Mouse (Mus musculus) forebrain, embryonic 12.5 days (tissue): ENCODE data around the gene Tmem119. TPM values are rescaled to one million over a fixed set of nuclear protein-coding genes. Genes with fewer than 3 reads are reported as not detected.
A peak's percentile ranks its signal among the peaks of the same experiment; 100 is the strongest.
"Not testable (repeated sequence)": the region's sequence is repeated elsewhere in the genome, so short reads cannot be mapped to it uniquely, and the experiment has no call there.

ENCODE experiments used
- ATAC-seq: fragments of 200-750 bp; cut with Nextera tagmentation; 2 replicates; pipeline ENCODE4 v1.8.0; 2017; ENCODE audit warnings: moderate TSS enrichment; ENCODE audit not compliant: low FRiP score
- H3K27ac ChIP-seq: fragments of 300-500 bp; sonication (generic); 2 replicates; pipeline ENCODE4 v1.5.1; 2016; ENCODE audit warnings: mild to moderate bottlenecking
- H3K27me3 ChIP-seq: fragments of 300-500 bp; sonication (generic); 2 replicates; pipeline ENCODE4 v1.6.1; 2016; ENCODE audit warnings: mild to moderate bottlenecking
- H3K36me3 ChIP-seq: fragments of 300-500 bp; sonication (generic); replicated peaks from 2 replicates; pipeline ENCODE4 v1.6.1; 2016; ENCODE audit warnings: mild to moderate bottlenecking
- H3K4me1 ChIP-seq: fragments of 300-500 bp; sonication (generic); 2 replicates; pipeline ENCODE4 v1.6.1; 2016
- H3K4me2 ChIP-seq: fragments of 300-500 bp; sonication (generic); 2 replicates; pipeline ENCODE4 v1.6.1; 2016; ENCODE audit warnings: mild to moderate bottlenecking, moderate library complexity
- H3K4me3 ChIP-seq: fragments of 300-500 bp; sonication (generic); replicated peaks from 2 replicates; pipeline ENCODE4 v1.5.1; 2016; ENCODE audit warnings: mild to moderate bottlenecking
- H3K9ac ChIP-seq: fragments of 300-500 bp; sonication (generic); 2 replicates; pipeline ENCODE4 v1.6.1; 2016; ENCODE audit warnings: mild to moderate bottlenecking
- H3K9me3 ChIP-seq: fragments of 300-500 bp; sonication (generic); 2 replicates; pipeline ENCODE4 v1.6.1; 2016
- WGBS: fragments of 180-500 bp; shearing (Covaris S2); methylation state at CpG from one replicate; pipeline ENCODE4 v1.1.7; 2016; 5-methylcytosine and 5-hydroxymethylcytosine counted together
- polyA plus RNA-seq: library from polyadenylated mRNA; unstranded; fragments of >200 nt; fragmentation: Nextera tagmentation; extraction: Ambion mirVana; gene quantifications from 2 replicates; pipeline ENCODE4 v1.2.1, GENCODE M21; 2016

Tmem119 gene
- polyA plus RNA-seq, 1 experiment from 2014 or later, result 19.4 TPM

DNA sequence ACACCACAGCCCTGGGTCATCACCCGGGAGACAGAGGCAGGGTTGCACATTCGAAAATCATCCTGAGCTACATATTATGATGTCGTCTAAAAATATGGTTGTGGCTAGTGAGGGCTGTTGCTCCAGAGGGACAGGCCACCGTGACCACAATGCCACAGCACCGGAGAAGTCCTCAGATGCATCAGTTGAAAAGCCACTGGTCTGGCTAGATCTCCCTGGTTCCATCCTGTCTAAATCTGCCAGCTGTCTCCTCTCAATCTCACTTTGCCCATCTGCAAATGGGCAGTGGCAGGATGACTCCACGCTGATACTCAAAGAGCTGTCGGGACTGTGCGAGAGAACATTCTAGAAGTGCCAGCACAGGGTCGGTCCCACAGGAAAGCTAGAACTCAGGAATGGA, 1.8 kb downstream of the Tmem119 start:
- no peak for ATAC-seq
- H3K4me2 ChIP-seq, result no peak overlapping the region
- H3K27me3 ChIP-seq, result peaks cover 26% of the 10 kb centered on the region; the same call in 1 of the 2 replicates
- H3K9ac ChIP-seq, result no peak overlapping the region
- H3K9me3 ChIP-seq, result no peaks in the 10 kb centered on the region
- no peak overlapping the region for H3K27ac ChIP-seq
- no peak overlapping the region for H3K4me3 ChIP-seq
- H3K36me3 ChIP-seq, result no peaks in the 10 kb centered on the region
- peaks cover 27% of the 10 kb centered on the region for H3K4me1 ChIP-seq
- WGBS, result 88% methylated on average over 9 of the region's 9 CpGs

- Histone ChIP-seq H3K27ac (peak overlapping the region; percentile 27; the same call in 1 of the 2 replicates), H3K4me3 (no peak overlapping the region), H3K4me1 (peaks cover 27% of the 10 kb centered on the region), H3K9me3 (no peaks in the 10 kb centered on the region), H3K9ac (no peak overlapping the region), H3K27me3 (peaks cover 26% of the 10 kb centered on the region; the same call in 1 of the 2 replicates), H3K4me2 (peak overlapping the region; percentile 21), H3K36me3 (no peaks in the 10 kb centered on the region)
- no peak for ATAC-seq
- WGBS, result 16% methylated on average over 19 of the region's 19 CpGs
These were observed 3.0 kb downstream of the Tmem119 start for GRCm38 (mm10) chr5:113797149-113797882.

DNA sequence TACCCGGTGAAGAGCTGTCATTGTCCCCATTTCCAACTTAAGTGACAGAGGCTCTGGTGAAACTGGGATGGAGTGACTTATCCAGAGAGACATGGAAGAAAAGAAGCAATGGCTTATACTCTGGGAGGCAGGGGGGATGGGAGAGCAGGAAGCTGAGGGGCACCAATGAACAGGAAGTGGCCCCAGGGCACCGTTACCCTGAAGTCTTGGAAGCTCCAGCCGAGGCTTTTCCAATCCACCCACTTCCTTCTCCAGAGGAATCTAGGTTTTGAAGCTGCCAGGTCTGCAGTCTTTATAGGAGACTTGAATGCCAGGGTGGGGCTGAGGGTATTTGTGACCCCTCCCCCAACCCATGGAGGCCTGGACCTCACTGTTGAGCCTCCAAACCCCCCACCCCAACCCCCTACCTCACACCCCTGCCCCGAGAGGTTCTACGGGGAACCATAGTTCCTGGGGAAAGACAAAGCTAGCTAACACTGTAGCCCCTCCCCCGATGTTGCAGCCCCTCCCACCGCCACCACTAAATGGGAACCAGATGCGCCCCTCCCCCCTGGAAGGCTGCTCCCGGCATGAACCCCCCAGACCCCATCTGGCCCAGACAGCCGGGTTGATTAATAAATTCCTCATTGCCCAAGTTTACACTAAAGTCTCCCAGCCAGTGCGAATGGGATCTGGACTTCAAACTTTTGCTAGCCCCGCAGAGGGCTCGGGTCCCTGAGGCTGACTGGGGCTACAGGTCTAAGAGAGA, 3.7 kb downstream of the Tmem119 start:
- Histone ChIP-seq H3K4me3 (no peak overlapping the region), H3K27me3 (peaks cover 26% of the 10 kb centered on the region; the same call in 1 of the 2 replicates), H3K36me3 (no peaks in the 10 kb centered on the region), H3K27ac (peak overlapping the region; percentile 27; the same call in 1 of the 2 replicates), H3K4me2 (peak overlapping the region; percentile 21), H3K9ac (no peak overlapping the region), H3K9me3 (no peaks in the 10 kb centered on the region), H3K4me1 (peaks cover 27% of the 10 kb centered on the region)
- 9% methylated on average over 13 of the region's 13 CpGs for WGBS
- no peak for ATAC-seq

DNA sequence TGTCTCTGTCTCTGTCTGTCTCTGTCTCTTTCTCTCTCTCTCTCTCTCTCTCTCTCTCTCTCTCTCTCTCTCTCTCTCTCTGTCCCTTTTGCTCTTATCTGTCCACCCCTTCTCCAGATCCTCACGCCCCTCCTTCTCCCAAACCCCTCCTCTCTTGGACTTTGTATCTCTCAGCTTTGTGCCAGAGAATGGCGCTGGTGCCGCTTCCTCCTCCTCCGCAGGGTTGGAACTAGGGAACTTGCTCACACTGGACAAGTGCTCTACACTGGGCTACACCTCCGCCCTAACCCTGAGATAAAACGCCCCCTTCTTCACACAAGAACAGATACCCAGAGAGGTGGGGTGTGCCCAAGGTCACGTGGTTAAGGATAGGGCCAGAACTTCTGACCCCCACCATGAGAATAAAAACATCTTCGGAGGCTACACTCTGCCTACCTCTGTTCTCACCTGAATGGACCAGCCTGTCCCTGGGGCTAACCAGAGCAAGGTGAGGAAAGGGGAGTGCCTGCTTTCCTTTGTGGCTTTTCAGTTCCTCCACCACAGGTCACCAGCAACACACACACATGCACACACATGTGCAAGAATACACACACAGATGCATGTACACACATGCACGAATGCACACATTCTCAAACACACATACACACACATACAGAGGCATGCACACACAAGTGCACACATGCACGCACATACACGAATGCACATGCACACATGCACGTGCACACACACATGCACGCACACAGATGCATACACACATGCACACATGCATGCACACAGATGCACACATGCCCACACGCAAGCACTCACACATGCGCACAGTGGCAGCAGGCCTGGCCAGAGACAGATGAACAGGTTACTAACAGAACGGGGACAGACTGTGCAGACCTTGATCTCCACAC, 8.9 kb downstream of the Tmem119 start:
- Histone ChIP-seq H3K4me1 (peaks cover 15% of the 10 kb centered on the region), H3K4me2 (no peak overlapping the region), H3K4me3 (no peak overlapping the region), H3K9me3 (no peaks in the 10 kb centered on the region), H3K27me3 (no peaks in the 10 kb centered on the region), H3K9ac (no peak overlapping the region), H3K27ac (no peak overlapping the region), H3K36me3 (no peaks in the 10 kb centered on the region)
- WGBS, result 84% methylated on average over 16 of the region's 16 CpGs
- ATAC-seq, result no peak

DNA sequence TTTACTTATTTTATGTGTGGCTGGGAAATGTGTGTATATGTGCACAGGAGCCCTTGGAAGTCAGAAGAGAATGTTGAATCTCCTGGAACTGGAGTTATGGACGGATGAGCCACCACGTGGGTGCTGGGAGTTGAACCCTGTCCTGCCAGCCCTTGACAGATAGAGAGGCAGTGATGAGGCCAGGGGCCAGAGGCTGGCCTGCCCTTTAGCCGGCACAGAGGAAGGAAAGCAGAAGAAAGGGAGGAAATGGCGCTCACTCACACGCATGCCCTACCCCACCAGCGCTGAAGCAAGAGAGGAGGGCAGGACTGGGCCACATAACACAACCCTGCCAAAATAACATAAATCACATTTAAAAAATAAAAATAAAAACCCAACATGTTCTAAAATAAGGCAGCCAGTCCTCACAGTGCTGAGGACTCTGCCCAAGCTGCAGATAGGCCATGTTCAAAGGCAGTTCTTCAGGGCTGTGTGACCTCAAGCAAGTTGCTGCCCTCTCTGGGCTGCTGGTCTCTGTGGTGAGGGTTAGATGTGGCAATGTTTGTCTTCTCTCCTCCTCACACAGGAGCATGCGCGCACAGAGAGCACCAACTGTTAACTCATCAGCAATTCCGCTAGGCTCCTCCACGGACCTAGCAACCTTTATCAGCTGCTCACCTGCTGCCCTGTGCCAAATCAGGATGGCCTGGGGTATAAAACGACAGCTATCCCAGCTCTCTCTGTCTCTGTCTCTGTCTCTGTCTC, 9.7 kb downstream of the Tmem119 start:
- 0 out of 2 replicates have a peak, but pooled peaks cover 11% of the 10 kb centered on the region for H3K4me1 ChIP-seq
- ATAC-seq, result no peak
- no peaks in the 10 kb centered on the region for H3K36me3 ChIP-seq
- H3K4me3 ChIP-seq, result no peak overlapping the region
- no peaks in the 10 kb centered on the region for H3K27me3 ChIP-seq
- H3K4me2 ChIP-seq, result no peak overlapping the region
- no peak overlapping the region for H3K9ac ChIP-seq
- WGBS, result 75% methylated on average over 11 of the region's 11 CpGs
- H3K27ac ChIP-seq, result no peak overlapping the region
- no peaks in the 10 kb centered on the region for H3K9me3 ChIP-seq

- Histone ChIP-seq H3K9ac (no peak overlapping the region), H3K36me3 (no peaks in the 10 kb centered on the region), H3K4me3 (no peak overlapping the region), H3K27ac (no peak overlapping the region), H3K27me3 (peaks cover 4% of the 10 kb centered on the region; the same call in 1 of the 2 replicates), H3K9me3 (no peaks in the 10 kb centered on the region), H3K4me2 (no peak overlapping the region), H3K4me1 (0 out of 2 replicates have a peak, but pooled peaks cover 11% of the 10 kb centered on the region)
- 48% methylated on average over 7 of the region's 7 CpGs for WGBS
- ATAC-seq, result no peak
These were observed 11.1 kb downstream of the Tmem119 start for GRCm38 (mm10) chr5:113789075-113789788.

DNA sequence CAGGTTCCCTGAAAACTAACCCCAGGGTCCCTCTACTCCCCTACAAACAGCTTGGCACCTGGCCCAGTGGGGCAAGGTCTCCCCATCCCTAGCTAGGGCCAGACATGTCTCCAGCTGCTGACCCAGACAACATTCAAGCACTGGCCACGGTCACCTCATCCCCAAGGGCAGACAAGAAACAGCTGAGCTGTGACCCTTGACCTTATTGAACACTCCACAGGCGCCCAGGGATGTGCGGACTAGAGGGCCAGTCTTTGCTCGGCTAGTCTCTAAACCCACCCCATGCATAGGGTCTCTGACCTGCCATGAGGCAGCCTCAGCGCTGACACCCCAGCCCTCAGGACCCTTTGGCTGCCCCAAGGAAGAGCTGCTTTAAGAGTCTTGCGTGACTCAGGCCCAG, 11.7 kb downstream of the Tmem119 start:
- Histone ChIP-seq H3K4me3 (no peak overlapping the region), H3K9ac (no peak overlapping the region), H3K9me3 (no peaks in the 10 kb centered on the region), H3K27ac (no peak overlapping the region), H3K27me3 (peaks cover 6% of the 10 kb centered on the region), H3K4me2 (no peak overlapping the region), H3K4me1 (0 out of 2 replicates have a peak, but pooled peaks cover 11% of the 10 kb centered on the region), H3K36me3 (no peaks in the 10 kb centered on the region)
- 45% methylated on average over 6 of the region's 6 CpGs for WGBS
- ATAC-seq, result no peak

DNA sequence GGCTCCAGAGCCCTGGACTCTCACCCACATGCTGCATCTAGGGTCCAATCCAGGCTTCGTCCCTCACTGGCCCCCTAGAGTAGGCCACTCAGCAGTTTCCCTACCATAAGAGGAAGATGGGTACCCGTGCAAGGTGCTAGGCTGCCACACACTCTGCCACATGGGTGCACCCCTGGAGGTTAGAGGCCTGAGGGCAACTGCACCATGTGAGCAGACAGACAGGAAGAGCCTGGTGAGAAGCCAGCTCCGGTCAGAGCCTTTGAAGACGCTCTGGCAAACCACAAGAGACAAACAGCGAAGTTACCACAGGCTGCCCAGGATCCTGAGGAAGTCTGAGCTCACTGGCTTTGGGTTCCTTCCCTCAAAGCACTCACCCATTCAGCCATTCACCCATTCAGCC, 13.3 kb downstream of the Tmem119 start:
- Histone ChIP-seq H3K9ac (no peak overlapping the region), H3K4me3 (no peak overlapping the region), H3K27me3 (peaks cover 20% of the 10 kb centered on the region), H3K36me3 (no peaks in the 10 kb centered on the region), H3K27ac (0 out of 2 replicates have a peak overlapping the region, but pooled peaks have one; percentile 5), H3K4me1 (peaks cover 11% of the 10 kb centered on the region; the same call in 1 of the 2 replicates), H3K4me2 (no peak overlapping the region), H3K9me3 (no peaks in the 10 kb centered on the region)
- ATAC-seq, result no peak
- WGBS, result 85% methylated on average over 5 of the region's 5 CpGs

GRCm38 (mm10) chr5:113784104-113784503, 16.2 kb downstream of the Tmem119 start:
- peaks cover 20% of the 10 kb centered on the region for H3K27me3 ChIP-seq
- not testable (repeated sequence) for H3K4me3 ChIP-seq, H3K36me3 ChIP-seq, H3K4me2 ChIP-seq, ATAC-seq, H3K9ac ChIP-seq, H3K4me1 ChIP-seq, H3K9me3 ChIP-seq, H3K27ac ChIP-seq
- WGBS, result 36% methylated on average over 3 of the region's 3 CpGs

DNA sequence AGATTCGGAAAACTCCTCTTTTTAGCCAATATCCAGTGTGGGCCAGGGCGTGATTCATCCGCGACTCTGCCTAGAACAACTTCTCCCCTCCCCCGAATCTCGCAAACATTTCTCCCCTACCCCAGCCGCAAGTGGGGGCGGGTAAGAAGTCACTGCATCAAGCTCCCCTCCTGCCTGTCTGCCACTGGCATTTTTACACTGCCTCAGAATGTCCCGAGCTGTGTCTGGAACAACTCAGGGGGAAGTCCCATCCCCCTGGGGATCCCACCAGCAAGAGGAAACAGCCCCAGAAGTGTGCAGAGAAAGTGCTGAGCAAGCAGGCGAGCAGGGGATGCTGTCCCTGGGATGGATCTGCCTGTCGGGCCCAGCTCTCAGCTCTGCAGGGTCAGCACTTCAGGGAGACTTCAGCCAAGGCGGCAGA, 16.7 kb downstream of the Tmem119 start:
- 0 out of 2 replicates have a peak overlapping the region, but pooled peaks have one; percentile 5 for H3K27ac ChIP-seq

DNA sequence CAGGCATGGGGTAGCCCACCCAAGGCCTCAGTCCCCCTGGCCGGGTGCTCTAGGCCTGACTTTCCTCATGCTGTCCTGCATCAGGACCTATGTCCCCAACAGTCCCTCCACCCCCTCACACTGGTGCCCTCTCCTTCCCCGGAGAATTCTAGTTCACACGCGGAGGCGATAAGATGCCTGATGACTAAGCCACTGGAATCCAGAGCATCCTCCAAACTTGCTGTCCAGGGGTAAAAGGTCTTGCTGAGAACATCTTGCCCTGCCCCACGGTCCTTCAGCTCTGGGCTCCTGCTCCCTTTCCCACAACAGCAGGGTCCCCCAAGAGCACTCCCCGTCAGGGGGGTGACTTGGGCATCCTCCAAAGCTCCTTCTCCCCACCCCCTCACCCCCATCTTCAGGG, 17.7 kb downstream of the Tmem119 start:
- Histone ChIP-seq H3K4me3 (no peak overlapping the region), H3K4me1 (no peaks in the 10 kb centered on the region; the same call in 1 of the 2 replicates), H3K36me3 (peaks cover 8% of the 10 kb centered on the region; the same call in 1 of the 2 replicates), H3K9me3 (peaks cover 8% of the 10 kb centered on the region; the same call in 1 of the 2 replicates), H3K27me3 (peaks cover 20% of the 10 kb centered on the region), H3K27ac (no peak overlapping the region), H3K4me2 (no peak overlapping the region), H3K9ac (no peak overlapping the region)
- 93% methylated on average over 7 of the region's 7 CpGs for WGBS
- ATAC-seq, result no peak

More for the DNA sequence above, 16.7 kb downstream of the Tmem119 start:
- Histone ChIP-seq H3K4me1 (no peaks in the 10 kb centered on the region; the same call in 1 of the 2 replicates), H3K27me3 (peaks cover 20% of the 10 kb centered on the region), H3K4me3 (no peak overlapping the region), H3K9me3 (peaks cover 8% of the 10 kb centered on the region; the same call in 1 of the 2 replicates), H3K9ac (no peak overlapping the region), H3K36me3 (0 out of 2 replicates have a peak, but pooled peaks cover 1% of the 10 kb centered on the region), H3K4me2 (no peak overlapping the region)
- WGBS, result 28% methylated on average over 12 of the region's 12 CpGs
- no peak for ATAC-seq
